16 mouse cellular contexts compared by ENCODE assay signal in genomic region chr9:82404010-82404409, GRCm38 (mm10).
A peak's percentile ranks its signal among the peaks of the same experiment; 100 is the strongest.
DNase-seq lines count a peak whose midpoint lies in the region; ATAC-seq and TF ChIP-seq lines count a peak whose summit lies in the region.
"Had no signal": no experiment of that assay in that cellular context is flagged by ENCODE, and none has a peak within 500 bp of the region (broad histone marks: within the 10 kb centered on the region; RNA-seq: fewer than 3 reads in every experiment).

No protein-coding gene starts in this region.

- TF ChIP-seq CTCF in CH12.LX (conservative IDR thresholded peaks at IDR 0.05 in 1 of 2, IDR thresholded peaks at IDR 0.05 in 1 of 2; ENCODE audit: low read depth in 2 of 2, low read length in 2 of 2) = peak in 1 of 2 experiments; percentile 47; a peak in 2 of 4 replicates

- in situ Hi-C loops in CH12.LX (cut with MboI; ENCODE audit: low pct_ligation_motif_present, low pct_unique_long_range_greater_than_20kb, low sequenced_read_pairs) = no loop called here

- no peak for TF ChIP-seq POLR2A in CH12.LX (IDR thresholded peaks at IDR 0.05; ENCODE audit: low read depth, low read length)

- no peak overlapping the region for H3K27ac ChIP-seq in kidney, embryonic 16.5 days (ENCODE audit: low read length)
- no peak overlapping the region for H3K27ac ChIP-seq in CH12.LX (ENCODE audit: insufficient read depth, low read depth)
- H3K27ac ChIP-seq in intestine, embryonic 16.5 days (ENCODE audit: low read length) = no peak overlapping the region
- H3K27ac ChIP-seq: limb, embryonic 13.5 days; midbrain, embryonic 15.5 days had no signal

- H3K9me3 ChIP-seq in kidney, embryonic 16.5 days (ENCODE audit: low read length) = no peaks in the 10 kb centered on the region
- H3K9me3 ChIP-seq in CH12.LX (replicated peaks; ENCODE audit: low read length) = no peaks in the 10 kb centered on the region
- no peaks in the 10 kb centered on the region for H3K9me3 ChIP-seq in intestine, embryonic 16.5 days (ENCODE audit: control insufficient read depth, low read length)
- H3K9me3 ChIP-seq: limb, embryonic 13.5 days; midbrain, embryonic 15.5 days had no signal

- H3K36me3 ChIP-seq in kidney, embryonic 16.5 days (ENCODE audit: insufficient read depth, low read length) = no peaks in the 10 kb centered on the region
- H3K36me3 ChIP-seq in CH12.LX (replicated peaks in 1 of 2; ENCODE audit: control insufficient read depth in 1 of 2, insufficient read depth in 1 of 2, low read length in 1 of 2) = no peaks in the 10 kb centered on the region
- no peaks in the 10 kb centered on the region for H3K36me3 ChIP-seq in intestine, embryonic 16.5 days (ENCODE audit: control insufficient read depth, insufficient read depth, low read length)
- H3K36me3 ChIP-seq: limb, embryonic 13.5 days; midbrain, embryonic 15.5 days had no signal

- H3K9ac ChIP-seq in kidney, embryonic 16.5 days (replicated peaks; ENCODE audit: low read length) = no peak overlapping the region
- no peak overlapping the region for H3K9ac ChIP-seq in CH12.LX (ENCODE audit: insufficient read depth, low read depth)
- H3K9ac ChIP-seq in intestine, embryonic 16.5 days (ENCODE audit: low read depth, low read length) = no peak overlapping the region
- H3K9ac ChIP-seq: limb, embryonic 13.5 days; midbrain, embryonic 15.5 days had no signal

- peak; percentile 25 to 35 for DNase-seq in cerebellum, postnatal 25 days
- DNase-seq in cerebellum, adult 11-12 months = no peak
- DNase-seq in kidney, postnatal 10 days = peak; percentile 11
- peak; percentile 31 for DNase-seq in CH12.LX (ENCODE audit: extremely low read depth)
- no peak for DNase-seq in spleen, postnatal 14 days (ENCODE audit: low spot score in 2 of 2)
- DNase-seq in T-cell, adult 2 months (ENCODE audit: low spot score) = no peak
- DNase-seq: B cell, adult 2 months; embryo, embryonic 11 days; heart, adult 11 months; heart, postnatal 4 days; spleen, adult 18-20 months had no signal

- no peaks in the 10 kb centered on the region for H3K79me2 ChIP-seq in CH12.LX (replicated peaks; ENCODE audit: control insufficient read depth, extremely low read depth, insufficient read depth, poor library complexity, severe bottlenecking)

- ATAC-seq in kidney, embryonic 16.5 days (ENCODE audit: low FRiP score, low TSS enrichment) = no peak
- ATAC-seq in intestine, embryonic 16.5 days = peak; percentile 85
- ATAC-seq: inflammation-experienced regulatory T-cells, adult 6 months; midbrain, embryonic 15.5 days had no signal

- H3K4me1 ChIP-seq in kidney, embryonic 16.5 days (ENCODE audit: insufficient read depth, low read length) = no peaks in the 10 kb centered on the region
- peaks cover 0 to 4% of the 10 kb centered on the region in 2 experiments; a peak in 2 of 4 replicates for H3K4me1 ChIP-seq in CH12.LX (ENCODE audit: control insufficient read depth in 1 of 2, insufficient read depth in 2 of 2)
- H3K4me1 ChIP-seq in intestine, embryonic 16.5 days (ENCODE audit: control insufficient read depth, insufficient read depth, low read length) = no peaks in the 10 kb centered on the region
- H3K4me1 ChIP-seq: limb, embryonic 13.5 days; midbrain, embryonic 15.5 days had no signal

- dilution Hi-C loops in CH12.LX (cut with MboI; ENCODE audit: extremely low pct_ligation_motif_present, extremely low pct_unique_long_range_greater_than_20kb, low sequenced_read_pairs) = no loop called here

- no peaks in the 10 kb centered on the region for H3K27me3 ChIP-seq in kidney, embryonic 16.5 days (ENCODE audit: insufficient read depth, low read length)
- no peaks in the 10 kb centered on the region for H3K27me3 ChIP-seq in CH12.LX (replicated peaks)
- H3K27me3 ChIP-seq in intestine, embryonic 16.5 days (replicated peaks; ENCODE audit: control insufficient read depth, insufficient read depth, low read length) = no peaks in the 10 kb centered on the region
- H3K27me3 ChIP-seq: limb, embryonic 13.5 days; midbrain, embryonic 15.5 days had no signal

- H3K4me3 ChIP-seq in kidney, embryonic 16.5 days (ENCODE audit: low read length) = no peak overlapping the region
- H3K4me3 ChIP-seq in CH12.LX (replicated peaks in 1 of 3; ENCODE audit: low read depth in 2 of 3, low read length in 2 of 3, poor library complexity in 1 of 3) = no peak overlapping the region
- H3K4me3 ChIP-seq in intestine, embryonic 16.5 days (ENCODE audit: low read length) = no peak overlapping the region
- H3K4me3 ChIP-seq: limb, embryonic 13.5 days; midbrain, embryonic 15.5 days had no signal

- peak; percentile 34 for TF ChIP-seq RAD21 in CH12.LX (IDR thresholded peaks at IDR 0.05; ENCODE audit: low read depth, low read length)

- no peak for TF ChIP-seq EP300 in CH12.LX (IDR thresholded peaks at IDR 0.05; ENCODE audit: low read length)

- no peak overlapping the region for H3K4me2 ChIP-seq in kidney, embryonic 16.5 days (replicated peaks; ENCODE audit: low read depth, low read length)
- H3K4me2 ChIP-seq in CH12.LX (ENCODE audit: insufficient read depth, low read depth, poor library complexity, severe bottlenecking) = no peak overlapping the region
- H3K4me2 ChIP-seq in intestine, embryonic 16.5 days (ENCODE audit: low read depth, low read length) = no peak overlapping the region
- H3K4me2 ChIP-seq: limb, embryonic 13.5 days; midbrain, embryonic 15.5 days had no signal

TF ChIP-seq in CH12.LX, 34 proteins besides CTCF, POLR2A, EP300 and RAD21:
- TF ChIP-seq E2F4 (IDR thresholded peaks at IDR 0.05; ENCODE audit: insufficient replicate concordance, low read depth, low read length) (no peak), SMC3 (IDR thresholded peaks at IDR 0.05; ENCODE audit: low read depth, low read length) (peak; percentile 43)

Comparison
In these comparisons a context has a peak if more than half of its experiments do, and no peak if none do; other contexts are left out.
1. DNase-seq: peak in cerebellum, postnatal 25 days (2 of 2), kidney, postnatal 10 days (single experiment) and CH12.LX (single experiment); none in cerebellum, adult 11-12 months (single experiment), spleen, postnatal 14 days (0 of 2) and T-cell, adult 2 months (single experiment).